Mouse (Mus musculus): ENCODE results near the gene Homer3. TPM values are rescaled to one million over a fixed set of nuclear protein-coding genes. Genes with fewer than 3 reads are reported as not detected.

The Homer3 gene
- polyA plus RNA-seq, 1 experiment = 9.8 TPM

- Histone ChIP-seq H3K27me3 (ENCODE audit: control insufficient read depth, insufficient read depth, low read length) (no peaks in the 10 kb centered on the region), H3K36me3 (ENCODE audit: control insufficient read depth, insufficient read depth, low read length) (peaks cover 15% of the 10 kb centered on the region), H3K27ac (ENCODE audit: control insufficient read depth, insufficient read depth, low read depth, low read length) (no peak overlapping the region), H3K4me3 (ENCODE audit: control insufficient read depth, low read depth, low read length) (no peak overlapping the region), H3K4me1 (ENCODE audit: control insufficient read depth, insufficient read depth, low read length) (no peaks in the 10 kb centered on the region)
- TF ChIP-seq POLR2A (IDR thresholded peaks at IDR 0.05; ENCODE audit: control insufficient read depth, low read depth, low read length) (no peak), CTCF (IDR thresholded peaks at IDR 0.05; ENCODE audit: control insufficient read depth, insufficient read depth, insufficient replicate concordance, low read depth, low read length) (no peak)
These were observed 34.8 kb upstream of the Homer3 start for GRCm38 (mm10) chr8:70247841-70248240.

DNA sequence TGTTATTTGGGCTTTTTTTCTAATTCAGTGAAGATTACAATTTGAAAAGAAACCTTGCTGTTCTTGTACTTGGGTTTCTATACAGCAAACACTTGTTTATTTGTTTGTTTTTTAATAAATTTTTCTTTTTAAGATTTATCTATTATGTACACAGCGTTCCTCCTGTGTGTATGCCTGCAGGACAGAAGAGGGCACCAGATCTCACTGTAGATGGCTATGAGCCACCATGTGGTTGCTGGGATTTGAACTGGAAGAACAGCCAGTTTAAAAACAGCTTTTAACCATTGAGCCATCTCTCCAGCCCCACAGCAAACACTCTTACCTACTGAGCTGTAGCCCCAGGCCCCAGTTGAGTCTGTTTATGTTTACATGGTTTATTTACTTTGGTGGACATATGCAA, 28.0 kb upstream of the Homer3 start:
- no peak for TF ChIP-seq POLR2A (IDR thresholded peaks at IDR 0.05; ENCODE audit: control insufficient read depth, low read depth, low read length)
- TF ChIP-seq CTCF (IDR thresholded peaks at IDR 0.05; ENCODE audit: control insufficient read depth, insufficient read depth, insufficient replicate concordance, low read depth, low read length) = no peak
- Histone ChIP-seq H3K36me3 (ENCODE audit: control insufficient read depth, insufficient read depth, low read length) (peaks cover 8% of the 10 kb centered on the region), H3K27ac (ENCODE audit: control insufficient read depth, insufficient read depth, low read depth, low read length) (no peak overlapping the region), H3K4me3 (ENCODE audit: control insufficient read depth, low read depth, low read length) (no peak overlapping the region), H3K4me1 (ENCODE audit: control insufficient read depth, insufficient read depth, low read length) (no peaks in the 10 kb centered on the region; the same call in 1 of the 2 replicates), H3K27me3 (ENCODE audit: control insufficient read depth, insufficient read depth, low read length) (no peaks in the 10 kb centered on the region)

DNA sequence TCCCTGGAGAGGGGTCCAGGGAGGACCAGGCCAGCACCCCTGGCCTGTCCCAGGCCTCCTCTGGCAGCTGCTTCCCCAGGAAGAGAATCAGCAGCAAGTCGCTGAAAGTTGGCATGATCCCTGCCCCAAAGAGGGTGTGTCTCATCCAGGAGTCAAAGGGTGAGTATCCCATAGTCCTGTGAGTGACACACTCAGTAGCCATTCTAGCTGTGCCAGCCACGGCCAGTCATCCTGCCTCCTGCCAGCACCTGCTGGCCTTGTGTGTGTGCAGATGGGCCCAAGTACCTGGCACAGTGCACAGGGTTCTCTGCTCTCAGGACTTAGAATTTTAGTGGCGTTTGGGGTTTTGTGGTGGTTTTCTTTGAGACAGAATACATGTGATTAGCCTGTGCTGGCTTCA, 25.2 kb upstream of the Homer3 start:
- Histone ChIP-seq H3K27me3 (ENCODE audit: control insufficient read depth, insufficient read depth, low read length) (no peaks in the 10 kb centered on the region), H3K4me3 (ENCODE audit: control insufficient read depth, low read depth, low read length) (no peak overlapping the region), H3K27ac (ENCODE audit: control insufficient read depth, insufficient read depth, low read depth, low read length) (no peak overlapping the region), H3K4me1 (ENCODE audit: control insufficient read depth, insufficient read depth, low read length) (no peaks in the 10 kb centered on the region; the same call in 1 of the 2 replicates), H3K36me3 (ENCODE audit: control insufficient read depth, insufficient read depth, low read length) (peaks cover 15% of the 10 kb centered on the region)
- TF ChIP-seq POLR2A (IDR thresholded peaks at IDR 0.05; ENCODE audit: control insufficient read depth, low read depth, low read length) (0 out of 2 replicates have a peak, but pooled peaks have one; percentile 15), CTCF (IDR thresholded peaks at IDR 0.05; ENCODE audit: control insufficient read depth, insufficient read depth, insufficient replicate concordance, low read depth, low read length) (no peak)

- no peak for TF ChIP-seq POLR2A (IDR thresholded peaks at IDR 0.05; ENCODE audit: control insufficient read depth, low read depth, low read length)
- TF ChIP-seq CTCF (IDR thresholded peaks at IDR 0.05; ENCODE audit: control insufficient read depth, insufficient read depth, insufficient replicate concordance, low read depth, low read length) = no peak
- Histone ChIP-seq H3K4me3 (ENCODE audit: control insufficient read depth, low read depth, low read length) (no peak overlapping the region), H3K4me1 (ENCODE audit: control insufficient read depth, insufficient read depth, low read length) (no peaks in the 10 kb centered on the region; the same call in 1 of the 2 replicates), H3K27ac (ENCODE audit: control insufficient read depth, insufficient read depth, low read depth, low read length) (no peak overlapping the region), H3K36me3 (ENCODE audit: control insufficient read depth, insufficient read depth, low read length) (peaks cover 15% of the 10 kb centered on the region), H3K27me3 (ENCODE audit: control insufficient read depth, insufficient read depth, low read length) (no peaks in the 10 kb centered on the region)
These were observed 24.0 kb upstream of the Homer3 start for GRCm38 (mm10) chr8:70258600-70258999.

GRCm38 (mm10) chr8:70259043-70259442, 23.6 kb upstream of the Homer3 start:
- no peak for TF ChIP-seq CTCF (IDR thresholded peaks at IDR 0.05; ENCODE audit: control insufficient read depth, insufficient read depth, insufficient replicate concordance, low read depth, low read length)
- TF ChIP-seq POLR2A (IDR thresholded peaks at IDR 0.05; ENCODE audit: control insufficient read depth, low read depth, low read length) = no peak
- Histone ChIP-seq H3K36me3 (ENCODE audit: control insufficient read depth, insufficient read depth, low read length) (peaks cover 15% of the 10 kb centered on the region), H3K4me1 (ENCODE audit: control insufficient read depth, insufficient read depth, low read length) (no peaks in the 10 kb centered on the region; the same call in 1 of the 2 replicates), H3K27me3 (ENCODE audit: control insufficient read depth, insufficient read depth, low read length) (no peaks in the 10 kb centered on the region), H3K27ac (ENCODE audit: control insufficient read depth, insufficient read depth, low read depth, low read length) (no peak overlapping the region), H3K4me3 (ENCODE audit: control insufficient read depth, low read depth, low read length) (no peak overlapping the region)

- Histone ChIP-seq H3K4me1 (ENCODE audit: control insufficient read depth, insufficient read depth, low read length) (peaks cover 3% of the 10 kb centered on the region), H3K27me3 (ENCODE audit: control insufficient read depth, insufficient read depth, low read length) (no peaks in the 10 kb centered on the region), H3K4me3 (ENCODE audit: control insufficient read depth, low read depth, low read length) (no peak overlapping the region), H3K27ac (ENCODE audit: control insufficient read depth, insufficient read depth, low read depth, low read length) (no peak overlapping the region), H3K36me3 (ENCODE audit: control insufficient read depth, insufficient read depth, low read length) (peaks cover 2% of the 10 kb centered on the region)
- TF ChIP-seq CTCF (IDR thresholded peaks at IDR 0.05; ENCODE audit: control insufficient read depth, insufficient read depth, insufficient replicate concordance, low read depth, low read length) = no peak
- TF ChIP-seq POLR2A (IDR thresholded peaks at IDR 0.05; ENCODE audit: control insufficient read depth, low read depth, low read length) = no peak
These were observed 15.0 kb upstream of the Homer3 start for GRCm38 (mm10) chr8:70267674-70268073.

DNA sequence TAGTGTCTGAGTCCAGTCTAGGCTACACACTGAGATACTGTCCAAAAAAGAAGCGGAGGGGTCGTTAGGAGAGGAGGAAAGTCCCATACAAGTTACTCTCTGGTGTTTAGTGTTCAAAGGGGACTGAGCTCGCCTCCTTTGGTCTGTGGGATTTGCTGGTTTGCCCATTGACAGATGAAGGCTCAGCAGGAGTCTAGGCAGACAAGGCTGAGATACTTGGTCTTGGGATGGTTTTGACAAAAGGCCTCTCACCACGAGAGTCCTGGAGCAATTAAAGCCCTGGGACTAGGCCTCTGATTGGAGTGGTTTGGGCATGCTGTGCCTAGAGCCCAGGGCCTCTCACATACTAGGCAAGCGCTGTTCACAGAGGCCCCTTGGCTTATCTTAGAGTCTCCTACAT, 14.3 kb upstream of the Homer3 start:
- Histone ChIP-seq H3K4me1 (ENCODE audit: control insufficient read depth, insufficient read depth, low read length) (peaks cover 4% of the 10 kb centered on the region), H3K4me3 (ENCODE audit: control insufficient read depth, low read depth, low read length) (no peak overlapping the region), H3K27ac (ENCODE audit: control insufficient read depth, insufficient read depth, low read depth, low read length) (no peak overlapping the region), H3K36me3 (ENCODE audit: control insufficient read depth, insufficient read depth, low read length) (peaks cover 2% of the 10 kb centered on the region; the same call in 1 of the 2 replicates), H3K27me3 (ENCODE audit: control insufficient read depth, insufficient read depth, low read length) (no peaks in the 10 kb centered on the region)
- TF ChIP-seq POLR2A (IDR thresholded peaks at IDR 0.05; ENCODE audit: control insufficient read depth, low read depth, low read length) (no peak), CTCF (IDR thresholded peaks at IDR 0.05; ENCODE audit: control insufficient read depth, insufficient read depth, insufficient replicate concordance, low read depth, low read length) (no peak)
